Mouse (Mus musculus) lung, postnatal 25 days (tissue): ENCODE data around the gene Lrch3.
"Not testable (repeated sequence)": the region's sequence is repeated elsewhere in the genome, so short reads cannot be mapped to it uniquely, and the experiment has no call there.

Source experiments
- DNase-seq: peaks from one replicate; pipeline ENCODE4 v3.0.0; 2022; ENCODE audit warnings: low spot score

Gene Lrch3

GRCm38 (mm10) chr16:32913937-32914881, at the start of gene Lrch3:
Lrch3 (plus strand) TSS chr16:32914100.
- peak; percentile 95 for DNase-seq

GRCm38 (mm10) chr16:32865401-32865800, 48.5 kb upstream of the Lrch3 start:
- no peak for DNase-seq

- DNase-seq = no peak
Measured at GRCm38 (mm10) chr16:32866713-32867112, 47.2 kb upstream of the Lrch3 start.

- DNase-seq = peak; percentile 95
Measured at GRCm38 (mm10) chr16:32867919-32868552, 45.9 kb upstream of the Lrch3 start.

GRCm38 (mm10) chr16:32870231-32870630, 43.7 kb upstream of the Lrch3 start:
- no peak for DNase-seq

- no peak for DNase-seq
Measured at GRCm38 (mm10) chr16:32873366-32873765, 40.5 kb upstream of the Lrch3 start.

- DNase-seq = not testable (repeated sequence)
Measured at GRCm38 (mm10) chr16:32875281-32875680, 38.6 kb upstream of the Lrch3 start.

GRCm38 (mm10) chr16:32875847-32876246, 38.1 kb upstream of the Lrch3 start:
- DNase-seq = no peak

GRCm38 (mm10) chr16:32876831-32877230, 37.1 kb upstream of the Lrch3 start:
- DNase-seq = no peak

GRCm38 (mm10) chr16:32877343-32878156, 36.4 kb upstream of the Lrch3 start, which contains the start of the genes Fyttd1 and Rubcn:
Fyttd1 (plus strand) TSS chr16:32877500.
Rubcn (minus strand) TSS chr16:32877766.
- peak; percentile 96 for DNase-seq

- no peak for DNase-seq
Measured at GRCm38 (mm10) chr16:32878157-32878598, 35.7 kb upstream of the Lrch3 start.

- no peak for DNase-seq
Measured at GRCm38 (mm10) chr16:32878972-32879926, 34.7 kb upstream of the Lrch3 start.

- DNase-seq = no peak
Measured at GRCm38 (mm10) chr16:32881538-32881937, 32.4 kb upstream of the Lrch3 start.

GRCm38 (mm10) chr16:32887996-32888395, 25.9 kb upstream of the Lrch3 start:
- no peak for DNase-seq

GRCm38 (mm10) chr16:32889881-32890280, 24.0 kb upstream of the Lrch3 start:
- DNase-seq = no peak

- no peak for DNase-seq
Measured at GRCm38 (mm10) chr16:32896126-32896525, 17.8 kb upstream of the Lrch3 start.

- no peak for DNase-seq
Measured at GRCm38 (mm10) chr16:32901360-32902050, 12.4 kb upstream of the Lrch3 start.

- DNase-seq = no peak
Measured at GRCm38 (mm10) chr16:32902051-32902428, 11.9 kb upstream of the Lrch3 start.

GRCm38 (mm10) chr16:32906186-32906585, 7.7 kb upstream of the Lrch3 start:
- no peak for DNase-seq

GRCm38 (mm10) chr16:32906727-32907126, 7.2 kb upstream of the Lrch3 start:
- DNase-seq = no peak
